Mouse (Mus musculus): Measurements from ENCODE around the gene Ms4a4a.
A peak's percentile ranks its signal among the peaks of the same experiment; 100 is the strongest.
"Not testable (repeated sequence)": the region's sequence is repeated elsewhere in the genome, so short reads cannot be mapped to it uniquely, and the experiment has no call there.

The Ms4a4a gene

DNA sequence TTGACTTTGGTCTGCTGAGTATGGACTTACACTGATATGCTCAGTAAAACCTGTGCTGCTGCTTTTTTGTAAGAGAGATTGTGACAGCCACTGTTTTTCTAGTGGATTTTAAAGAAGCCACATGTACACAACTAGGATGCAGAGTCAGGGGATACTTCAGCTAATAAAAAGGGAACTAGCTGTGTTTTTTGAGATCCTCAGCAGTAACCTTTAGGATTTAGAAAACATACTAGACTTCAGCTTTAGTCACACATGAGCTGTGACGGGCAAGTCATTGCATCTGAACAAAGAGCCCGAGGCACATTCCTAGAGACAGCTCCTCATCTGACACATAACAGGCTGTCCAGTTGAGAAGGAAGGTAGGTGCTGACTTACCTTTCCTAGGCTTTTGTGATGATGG lies at the start of gene Ms4a4a:
Ms4a4a (plus strand) TSS at position 251 of the 400 bp plus-strand sequence.
- DNase-seq, result no peak

GRCm38 (mm10) chr19:11335932-11336331 lies 39.4 kb upstream of the Ms4a4a start, which contains the start of gene Ms4a7:
TSS of gene Ms4a7 (minus strand) at chr19:11336146.
- no peak for DNase-seq

DNA sequence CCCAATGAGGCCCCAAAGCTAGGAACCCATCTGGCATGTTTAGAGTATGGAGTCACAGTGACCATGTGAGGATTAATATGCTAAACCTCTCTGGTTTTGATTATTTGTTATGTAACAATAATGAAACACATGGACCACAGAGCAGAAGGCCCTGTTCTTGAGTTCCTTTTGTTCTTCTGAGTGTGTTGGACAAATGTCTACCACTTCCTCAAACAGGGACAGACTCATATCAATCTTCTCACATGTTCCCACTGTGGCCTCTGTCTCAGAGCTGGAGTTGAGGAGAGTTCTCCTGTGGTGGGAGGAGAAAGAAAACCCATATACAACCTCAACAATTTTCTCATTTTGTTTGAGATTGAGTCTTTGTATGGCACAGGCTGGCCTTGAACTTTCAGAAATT lies 32.2 kb upstream of the Ms4a4a start:
- no peak for DNase-seq

DNA sequence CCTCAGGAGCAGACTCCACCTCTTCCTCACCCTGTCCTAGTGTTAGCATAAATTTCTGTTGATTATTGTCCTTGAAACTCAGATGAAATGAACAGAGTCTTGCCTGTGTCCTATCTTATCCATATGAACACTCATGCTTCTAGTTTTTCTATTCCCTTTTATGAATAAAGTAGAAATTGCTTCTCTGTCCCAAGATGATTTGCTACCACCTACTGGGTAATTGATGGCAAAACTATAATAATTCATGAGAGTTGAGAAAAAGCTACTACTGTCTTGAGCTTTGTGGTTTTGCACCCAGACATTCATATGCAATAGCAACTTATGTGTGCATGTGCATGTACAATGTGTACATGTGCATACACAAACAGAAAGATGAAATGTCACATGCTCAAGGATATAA lies 31.3 kb upstream of the Ms4a4a start:
- DNase-seq, result no peak

DNA sequence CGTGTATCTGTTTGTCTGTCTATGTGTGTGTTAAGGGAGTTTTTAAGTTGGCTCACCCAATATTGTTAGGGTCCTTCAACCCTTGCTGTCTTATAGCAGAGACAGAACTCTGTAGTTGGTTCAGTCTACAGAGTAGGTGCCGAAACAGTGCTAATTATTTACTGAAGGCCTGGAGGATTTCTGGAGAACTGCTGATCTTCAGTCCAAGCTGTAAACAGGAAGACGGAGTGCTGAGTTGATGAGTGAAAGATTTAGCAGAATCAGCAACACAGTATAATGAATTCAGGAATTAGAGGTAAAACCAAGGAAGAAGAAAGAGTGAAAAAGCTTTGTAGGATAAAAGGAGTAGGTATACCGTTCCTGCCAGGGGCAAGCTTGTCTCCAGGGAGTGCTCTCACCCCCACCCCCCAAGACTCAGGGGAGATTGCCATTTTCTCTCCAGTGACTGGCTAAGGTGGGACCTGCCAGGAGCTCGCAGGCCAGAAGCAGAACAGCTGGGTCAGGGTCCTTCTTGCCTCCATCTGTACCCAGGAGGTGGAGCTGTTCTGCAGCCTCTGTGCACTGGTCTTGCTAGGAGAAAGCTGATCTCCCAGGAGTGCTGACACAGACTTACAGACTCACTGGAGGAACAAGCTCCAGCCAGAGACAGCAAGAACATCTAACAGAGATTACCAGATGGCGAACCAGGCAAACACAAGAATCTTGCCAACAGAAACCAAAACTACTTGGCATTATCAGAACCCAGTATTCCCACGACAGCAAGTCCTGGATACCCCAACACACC lies 25.4 kb upstream of the Ms4a4a start:
- DNase-seq, result no peak

- DNase-seq, result no peak
These were observed 23.4 kb upstream of the Ms4a4a start for GRCm38 (mm10) chr19:11351878-11352277.

DNA sequence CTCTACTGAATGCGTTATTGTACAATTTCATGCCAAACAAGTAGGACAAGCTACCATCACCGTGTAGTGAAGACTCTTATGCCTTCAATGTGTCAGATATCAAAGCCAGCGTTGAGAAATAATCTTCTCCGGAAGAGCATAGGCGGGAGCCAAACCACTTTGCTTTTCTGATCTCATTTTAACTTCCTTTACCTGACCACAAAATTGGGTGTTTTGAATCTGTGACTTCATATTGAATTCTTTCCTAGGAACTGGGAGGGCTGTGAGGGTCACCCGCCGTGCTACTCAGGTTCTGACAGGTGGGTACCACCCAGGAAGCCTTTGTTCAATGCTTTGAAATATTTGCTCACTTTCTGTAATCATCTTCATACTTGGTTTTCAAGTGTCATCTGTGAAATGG lies 19.6 kb upstream of the Ms4a4a start:
- peak in 1 of 2 experiments; percentile 45 for DNase-seq

DNA sequence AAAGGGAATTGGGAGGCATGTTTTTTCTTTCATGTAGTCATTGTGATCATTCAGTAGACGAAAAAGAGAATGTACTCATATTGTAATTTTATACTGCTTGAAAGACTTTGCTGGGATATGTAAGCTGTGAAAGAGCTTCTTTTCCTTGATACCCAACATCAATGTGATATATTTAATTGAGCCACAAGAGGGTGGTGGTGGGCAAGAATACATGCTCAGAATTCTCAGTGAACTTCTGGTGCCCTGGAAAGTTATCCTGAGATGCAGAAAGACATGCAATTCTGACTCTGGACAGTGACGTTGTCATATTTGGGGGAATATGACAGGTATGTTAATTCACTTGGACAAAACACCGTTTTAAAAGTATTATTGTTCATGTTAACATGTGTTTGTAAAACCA lies 15.2 kb upstream of the Ms4a4a start:
- DNase-seq, result no peak

- DNase-seq, result no peak
These were observed 13.3 kb upstream of the Ms4a4a start for GRCm38 (mm10) chr19:11362002-11362401.

GRCm38 (mm10) chr19:11368310-11368709 lies 7.0 kb upstream of the Ms4a4a start:
- DNase-seq, result no peak

GRCm38 (mm10) chr19:11371181-11371580 lies 4.1 kb upstream of the Ms4a4a start:
- no peak for DNase-seq

GRCm38 (mm10) chr19:11376399-11376798 lies 1.1 kb downstream of the Ms4a4a start:
- DNase-seq, result no peak

DNA sequence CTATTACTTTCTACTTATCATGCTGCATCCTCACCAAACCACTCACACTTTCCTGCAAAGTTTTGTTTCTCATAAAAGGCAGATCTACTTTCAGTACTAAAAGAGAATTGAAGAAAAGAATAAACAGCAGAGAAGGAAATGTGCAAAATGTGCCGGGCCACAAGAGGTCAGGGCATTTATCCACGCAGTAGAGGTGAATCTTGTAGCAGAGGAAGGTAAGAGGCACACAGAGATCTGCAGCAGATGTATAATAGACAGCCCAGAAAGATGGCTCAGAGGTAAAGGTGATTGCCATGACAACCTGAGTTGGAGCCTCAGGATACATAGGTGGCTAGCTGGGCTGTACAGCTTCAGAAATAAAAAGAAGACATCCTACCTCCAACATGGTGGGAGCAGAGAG lies 11.8 kb downstream of the Ms4a4a start:
- DNase-seq, result peak in 1 of 2 experiments; percentile 9

GRCm38 (mm10) chr19:11387685-11388084 lies 12.4 kb downstream of the Ms4a4a start:
- no peak for DNase-seq

- DNase-seq, result no peak
These were observed 13.6 kb downstream of the Ms4a4a start for GRCm38 (mm10) chr19:11388949-11389348.

DNA sequence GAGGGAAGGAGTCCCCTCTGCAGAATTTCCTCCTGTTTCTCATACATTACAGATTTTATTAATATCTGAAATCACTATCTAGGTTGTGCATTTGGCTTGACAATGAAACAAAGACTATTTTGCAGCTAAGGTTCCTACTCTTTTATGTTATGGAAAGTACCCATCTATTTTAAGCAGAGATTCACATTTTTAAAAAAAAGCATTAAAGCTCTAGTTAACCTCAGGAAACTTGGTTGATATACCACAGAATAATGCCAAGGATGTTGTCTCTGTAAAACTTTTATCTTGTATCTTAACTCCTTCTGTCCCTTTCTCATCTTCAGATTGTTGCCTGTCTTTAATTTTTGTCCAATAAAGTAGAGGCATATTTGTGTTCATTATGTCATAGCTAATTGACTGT lies 20.4 kb downstream of the Ms4a4a start:
- DNase-seq, result no peak

GRCm38 (mm10) chr19:11404527-11404926 lies 29.2 kb downstream of the Ms4a4a start, which contains the start of gene Ms4a4c:
TSS of gene Ms4a4c (plus strand) at chr19:11404770.
- no peak for DNase-seq

GRCm38 (mm10) chr19:11407428-11407827 lies 32.1 kb downstream of the Ms4a4a start:
- no peak for DNase-seq

DNA sequence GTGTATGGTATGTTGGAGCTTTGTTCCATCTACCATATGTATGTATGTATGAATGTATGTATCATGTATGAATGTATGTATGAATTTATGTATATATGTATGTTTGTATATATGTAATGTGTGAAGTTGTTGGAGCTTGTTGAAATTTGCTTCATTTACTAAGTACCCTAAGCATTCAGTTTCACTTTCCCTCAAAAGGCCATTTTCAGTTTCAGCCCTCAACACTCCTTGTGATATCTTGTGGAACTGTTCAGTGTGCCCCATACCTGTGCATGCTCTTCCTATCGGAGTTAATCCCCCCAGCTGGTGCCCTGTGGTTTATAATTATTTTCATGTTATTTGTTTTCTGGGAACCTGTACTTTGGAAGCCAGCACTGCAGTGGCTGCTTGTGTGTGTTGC lies 33.3 kb downstream of the Ms4a4a start:
- DNase-seq, result no peak

- no peak for DNase-seq
These were observed 36.3 kb downstream of the Ms4a4a start for GRCm38 (mm10) chr19:11411640-11412039.

DNA sequence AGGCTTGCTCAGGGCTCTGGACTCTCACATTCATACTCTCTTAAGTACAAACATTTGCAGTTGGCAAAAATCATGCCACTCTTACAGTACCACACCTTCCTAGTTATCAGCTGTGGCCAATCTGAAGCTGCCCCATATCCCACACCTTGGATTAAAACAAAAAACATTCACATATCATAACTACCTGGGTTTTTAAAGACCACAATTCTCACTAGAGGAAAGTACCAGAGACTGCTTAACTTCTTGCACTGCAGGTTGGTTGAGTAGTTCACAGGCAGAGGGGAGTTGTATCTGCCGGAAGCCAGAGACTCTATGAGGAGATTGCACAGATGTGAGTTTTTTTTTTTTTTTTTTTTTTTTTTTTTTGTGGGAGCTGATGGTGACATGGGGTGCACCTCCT lies 38.8 kb downstream of the Ms4a4a start:
- DNase-seq, result no peak

DNA sequence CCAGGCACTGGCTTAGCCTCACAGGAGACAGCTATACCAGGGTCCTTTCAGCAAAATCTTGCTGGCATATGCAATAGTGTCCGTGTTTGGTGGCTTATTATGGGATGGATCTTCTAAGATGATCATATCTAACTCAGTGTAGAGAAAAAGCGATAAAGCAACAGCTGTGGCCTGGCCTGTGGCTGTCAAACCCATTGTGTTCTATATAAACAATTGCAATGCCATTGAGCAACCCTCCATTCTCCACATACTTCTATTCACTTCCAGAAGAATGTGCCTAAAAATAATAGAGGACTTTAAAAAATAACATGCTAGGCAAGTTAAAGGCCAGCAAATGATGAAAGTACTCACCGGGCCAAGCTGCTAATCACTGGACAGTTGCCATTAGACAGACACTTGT lies 40.3 kb downstream of the Ms4a4a start:
- DNase-seq, result no peak

GRCm38 (mm10) chr19:11418865-11419264 lies 43.5 kb downstream of the Ms4a4a start:
- DNase-seq, result not testable (repeated sequence)

GRCm38 (mm10) chr19:11431209-11431608 lies 55.9 kb downstream of the Ms4a4a start:
- DNase-seq, result not testable (repeated sequence)
